Mouse (Mus musculus) cerebellum, adult 9-10 months (tissue): ENCODE measurements at regions not wholly inside any gene's neighbourhood (a gene's known extent, or its start where the extent isn't known, plus 50 kb on each side); places are given as distances from the start of the nearest gene placed in this dataset.

Experiments
- DNase-seq: peaks from one replicate; pipeline ENCODE4 v3.0.0; 2022

DNA sequence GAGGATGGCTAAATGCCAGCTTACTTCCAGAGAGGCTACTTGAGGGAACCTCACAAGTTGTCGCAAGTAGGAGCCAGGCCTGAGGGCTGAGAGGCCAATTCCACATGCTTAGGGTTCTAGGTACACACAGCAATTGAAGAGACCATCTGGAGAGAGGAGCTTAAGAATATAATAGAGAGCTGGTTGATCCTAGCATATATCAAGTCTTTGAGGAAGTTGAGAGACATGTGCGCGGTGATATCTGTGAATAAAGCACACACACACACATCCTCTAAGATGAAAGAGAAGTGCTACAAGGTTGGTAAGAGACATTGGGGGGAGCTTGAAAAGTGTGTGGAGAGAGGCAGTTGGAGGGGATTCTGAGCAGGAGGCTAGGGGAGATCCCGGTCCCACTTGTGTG, 189.5 kb downstream of the Zfp462 start:
- no peak for DNase-seq

DNA sequence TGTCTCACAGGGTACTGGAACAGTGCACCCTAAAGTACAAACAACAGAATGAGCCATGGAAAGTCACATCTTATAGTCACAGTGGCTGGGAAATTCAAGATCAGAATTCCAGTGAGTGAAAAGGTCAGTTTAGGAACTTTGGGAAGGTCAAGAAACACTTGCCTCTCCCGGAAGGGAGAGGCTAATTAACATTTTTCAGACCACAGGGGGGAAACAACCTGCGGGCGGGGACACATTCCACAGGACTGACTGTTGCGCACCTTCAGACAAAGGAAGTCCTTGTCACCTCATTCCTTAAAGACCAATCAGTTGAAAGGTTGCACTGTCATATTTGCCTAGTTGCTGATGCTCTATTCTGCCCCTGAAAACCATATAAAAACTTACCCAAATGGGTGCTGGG, 189.9 kb downstream of the Zfp462 start:
- DNase-seq: no peak

DNA sequence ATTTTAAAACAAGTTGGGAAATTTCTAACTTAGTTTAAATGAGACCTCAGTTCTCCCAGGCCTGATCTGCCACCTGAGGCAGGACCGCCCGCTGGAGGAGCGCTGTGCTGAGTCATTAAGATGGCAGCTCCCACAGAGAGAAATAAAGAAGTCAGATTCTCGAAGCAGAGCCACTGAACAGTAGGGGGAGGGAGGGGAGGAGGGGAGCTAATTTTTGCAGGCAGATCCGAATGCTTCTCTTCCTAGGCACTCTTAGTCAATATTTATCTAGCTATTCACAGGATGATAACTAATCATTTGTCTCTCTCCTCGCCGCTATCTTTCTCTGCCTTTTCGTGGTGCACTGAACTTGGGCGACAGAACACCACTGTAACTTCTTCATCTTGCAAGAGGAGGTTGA, 191.4 kb downstream of the Zfp462 start:
- DNase-seq: no peak

DNA sequence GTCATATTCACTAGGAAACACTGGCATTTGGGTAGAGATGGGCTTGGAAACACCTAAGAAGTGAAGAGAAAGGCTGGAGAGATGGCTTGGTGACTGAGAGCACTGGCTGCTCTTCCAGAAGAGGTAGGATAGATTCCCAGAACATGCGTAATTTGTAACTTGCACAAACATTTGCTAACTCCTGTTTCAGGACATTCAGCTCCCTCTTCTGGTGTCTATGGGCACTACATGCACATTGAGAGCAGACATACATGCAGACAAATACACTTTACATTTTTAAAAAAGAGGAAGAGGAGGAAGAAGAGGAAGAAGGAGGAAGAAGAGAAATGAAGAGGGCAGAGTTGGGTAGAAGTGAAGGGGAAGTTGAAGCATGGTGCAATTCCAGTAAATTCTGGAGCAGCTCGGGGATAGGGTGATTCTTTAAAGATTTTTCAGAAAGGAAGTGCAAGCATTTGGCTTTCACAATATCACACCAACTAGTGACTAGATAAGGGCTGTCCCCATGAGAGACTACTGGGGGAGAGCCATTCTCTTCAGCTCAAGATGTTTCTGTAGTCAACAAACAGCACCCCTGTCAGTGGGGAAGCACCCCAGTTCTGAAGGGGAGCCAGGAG, 193.0 kb downstream of the Zfp462 start:
- no peak for DNase-seq

DNA sequence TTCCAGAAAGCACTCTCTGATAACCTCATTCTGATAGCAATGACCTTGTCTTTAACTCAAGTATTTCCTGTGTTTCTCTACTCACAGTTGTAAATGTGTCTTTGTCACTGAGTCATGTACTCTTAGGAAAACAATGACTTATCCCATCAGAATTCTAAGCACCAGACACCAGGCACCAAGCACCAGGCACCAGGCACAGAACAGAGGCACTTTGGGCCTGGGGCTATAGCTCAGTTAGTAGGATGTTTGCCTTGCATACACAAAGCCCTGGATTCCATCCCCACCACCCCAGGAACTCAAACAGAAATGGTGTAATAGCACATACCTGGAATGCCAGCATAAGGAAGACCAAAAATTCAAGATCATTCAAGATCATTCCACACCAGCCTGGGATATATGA, 196.5 kb downstream of the Zfp462 start:
- DNase-seq: no peak

DNA sequence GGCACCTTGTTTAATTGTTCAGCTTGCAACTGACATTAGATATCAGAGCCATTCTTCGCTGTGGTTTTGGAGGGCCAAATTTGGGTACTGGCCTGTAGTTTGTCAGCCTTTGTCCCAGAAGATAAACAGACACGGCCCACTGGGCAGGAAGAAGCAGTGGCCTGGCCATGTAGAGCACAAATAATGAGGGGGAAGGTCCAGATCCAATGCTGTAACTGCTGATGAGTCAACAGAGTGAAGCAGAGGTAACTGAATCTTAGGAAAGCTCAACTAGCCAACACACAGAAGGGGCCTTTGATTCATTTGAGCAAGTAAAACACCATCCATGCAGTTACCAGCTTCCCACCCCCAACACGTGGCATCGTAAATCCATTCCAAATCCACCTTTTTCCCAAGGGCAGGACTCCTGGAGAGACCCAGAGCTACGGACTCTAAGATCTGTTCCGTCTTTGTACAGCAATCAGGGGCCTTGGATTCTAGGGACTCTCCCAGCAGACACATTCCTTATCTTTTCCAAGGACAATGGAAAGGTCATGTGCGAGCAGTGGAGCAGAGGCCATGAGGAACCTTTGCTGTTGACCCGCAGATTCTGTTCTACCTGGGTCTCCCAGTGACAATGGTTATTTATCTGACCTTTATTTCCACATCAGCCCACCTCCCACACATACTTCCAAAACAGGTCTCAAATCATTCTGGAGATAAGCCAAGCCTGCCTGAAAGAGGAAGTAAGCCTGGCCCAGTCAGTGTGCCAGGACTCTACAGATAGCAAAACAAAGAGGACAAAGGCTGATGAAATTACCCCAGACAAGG, 197.3 kb downstream of the Zfp462 start:
- DNase-seq: no peak

DNA sequence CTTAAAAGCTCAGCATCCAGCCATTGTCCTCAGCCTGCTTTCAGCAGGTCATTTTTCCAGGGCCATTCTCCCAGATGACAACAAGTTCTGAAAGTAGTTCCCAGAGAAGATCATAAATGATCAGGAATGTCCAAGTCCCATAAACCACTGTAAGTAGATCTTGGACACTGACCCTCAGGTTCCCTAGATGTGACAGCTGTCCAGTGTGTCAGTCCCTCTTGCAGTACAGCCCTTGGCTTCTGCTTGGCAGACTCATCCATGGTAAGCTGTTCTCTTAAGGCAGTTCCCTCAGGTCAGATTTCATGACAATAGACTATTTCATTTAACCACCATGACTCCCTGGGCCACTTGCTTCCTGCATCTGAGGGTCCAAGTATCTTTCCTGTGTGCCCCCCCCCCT, 198.6 kb downstream of the Zfp462 start:
- DNase-seq: no peak

DNA sequence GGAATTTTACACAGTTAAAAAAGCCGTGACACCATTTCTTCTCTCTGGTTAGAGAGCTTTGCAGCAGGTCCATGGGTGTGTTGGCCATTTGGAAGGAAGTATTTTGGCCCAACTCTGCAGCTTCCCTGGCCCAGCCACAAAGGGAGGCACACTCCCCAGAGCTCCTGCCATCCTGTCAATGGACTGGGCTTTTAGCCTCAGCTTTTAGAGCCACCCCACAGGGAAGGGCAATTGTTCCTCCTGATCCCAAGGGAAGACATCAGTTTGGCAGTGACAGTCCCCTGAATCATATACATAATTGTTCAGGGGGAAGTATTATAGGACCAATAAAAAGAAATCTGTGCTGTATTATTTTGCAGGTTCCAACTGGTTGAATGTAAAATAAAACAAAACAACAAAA, 200.1 kb downstream of the Zfp462 start:
- DNase-seq: no peak

DNA sequence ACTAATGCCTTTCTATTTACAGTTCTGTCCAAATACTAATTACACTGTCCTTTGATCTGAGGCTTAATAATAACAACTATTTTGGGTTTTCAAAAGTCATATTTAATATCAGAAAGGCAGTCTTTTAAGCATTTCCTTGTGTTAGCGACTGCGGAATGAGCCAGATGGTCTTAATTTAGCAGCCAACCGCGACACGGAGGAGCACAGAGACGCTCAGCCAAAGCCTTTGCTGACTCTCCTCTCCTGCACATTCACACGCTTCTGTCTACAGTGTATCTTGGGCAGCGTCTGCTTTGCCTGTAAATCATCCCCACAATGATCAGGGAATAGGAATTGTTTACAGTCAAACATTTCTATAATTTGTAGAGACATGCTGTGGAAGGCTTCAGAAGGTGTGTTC, 201.1 kb downstream of the Zfp462 start:
- no peak for DNase-seq

DNA sequence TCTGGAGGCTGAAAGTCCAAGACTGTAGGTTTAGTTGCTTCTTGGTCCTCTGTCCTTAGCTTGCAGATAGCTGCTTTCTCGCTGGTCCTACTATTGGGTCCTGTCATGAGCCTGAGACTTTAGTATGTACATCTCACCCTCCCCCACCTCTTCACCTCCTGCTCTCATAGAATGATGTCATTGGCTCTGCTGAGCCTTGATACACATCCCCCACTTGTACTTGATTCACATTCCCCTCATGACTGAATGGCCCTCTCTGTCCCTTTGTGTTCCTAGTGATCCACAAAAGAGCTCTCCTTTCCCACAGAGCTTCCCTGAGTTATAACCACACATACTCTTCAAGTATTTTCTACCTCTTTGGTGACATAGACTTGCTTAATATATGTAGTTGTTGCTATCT, 201.5 kb upstream of the Rad23b start:
- DNase-seq: no peak

DNA sequence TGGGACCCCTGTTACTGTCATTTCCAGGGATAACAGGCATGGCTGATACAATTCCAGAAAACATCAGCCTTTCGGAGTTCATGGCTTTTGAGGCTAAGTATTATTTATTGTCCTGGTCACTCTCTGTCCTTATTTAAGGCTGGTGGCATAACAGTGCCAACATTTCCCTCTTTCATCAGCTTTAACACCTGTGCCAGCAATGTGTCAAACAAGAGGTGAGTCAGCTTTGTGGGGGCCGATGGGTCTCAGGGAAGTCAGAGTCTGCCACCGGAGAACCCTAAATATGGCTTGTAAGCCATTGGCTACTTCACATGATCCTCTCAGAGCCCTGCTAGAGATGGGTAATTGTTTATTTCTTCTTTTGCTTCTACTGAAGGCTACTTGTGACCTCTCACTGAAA, 195.3 kb upstream of the Rad23b start:
- no peak for DNase-seq

DNA sequence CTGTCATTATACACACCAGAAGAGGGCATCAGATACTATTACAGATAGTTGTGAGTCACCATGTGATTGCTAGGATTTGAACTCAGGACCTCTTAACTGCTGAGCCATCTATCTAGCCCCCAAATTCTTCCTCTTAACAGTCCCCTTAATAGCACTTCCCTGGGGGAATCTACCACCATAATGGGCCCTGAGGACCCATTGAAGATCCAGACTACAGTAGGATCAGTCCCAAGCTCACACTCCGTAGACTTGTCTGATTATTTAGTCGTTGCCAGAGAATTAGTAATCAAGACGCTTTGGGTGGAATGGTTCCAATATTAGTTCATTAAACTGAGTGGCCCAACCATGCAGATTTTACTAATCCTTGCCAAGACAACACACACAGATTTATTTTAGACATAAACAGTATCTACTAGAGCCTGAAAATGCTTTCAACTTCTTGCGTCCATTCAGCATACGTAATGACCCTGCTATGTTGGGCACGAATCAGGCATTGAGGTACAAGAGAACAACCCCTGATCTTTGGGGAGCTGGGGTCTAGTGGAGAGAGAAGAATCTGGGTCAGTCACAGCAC, 191.6 kb upstream of the Rad23b start:
- no peak for DNase-seq

DNA sequence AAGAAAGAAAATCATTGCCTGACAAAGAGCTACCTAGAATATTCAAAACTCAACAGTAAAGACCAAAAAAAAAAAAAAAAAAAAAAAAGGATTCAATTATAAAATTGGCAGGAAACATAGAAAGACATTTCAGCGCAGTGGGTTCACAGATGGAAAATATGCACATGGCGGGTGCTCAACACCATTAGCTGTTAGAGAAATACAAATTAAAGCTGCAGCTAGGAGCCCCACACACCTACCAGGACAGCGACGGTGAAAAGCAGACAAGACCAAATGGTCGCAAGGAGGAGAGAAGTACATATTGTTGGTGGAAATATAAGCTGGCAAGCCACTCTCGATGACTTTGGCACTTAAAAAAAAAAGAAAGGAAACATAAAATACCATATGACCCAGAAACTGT, 183.6 kb upstream of the Rad23b start:
- peak; percentile 33 for DNase-seq

DNA sequence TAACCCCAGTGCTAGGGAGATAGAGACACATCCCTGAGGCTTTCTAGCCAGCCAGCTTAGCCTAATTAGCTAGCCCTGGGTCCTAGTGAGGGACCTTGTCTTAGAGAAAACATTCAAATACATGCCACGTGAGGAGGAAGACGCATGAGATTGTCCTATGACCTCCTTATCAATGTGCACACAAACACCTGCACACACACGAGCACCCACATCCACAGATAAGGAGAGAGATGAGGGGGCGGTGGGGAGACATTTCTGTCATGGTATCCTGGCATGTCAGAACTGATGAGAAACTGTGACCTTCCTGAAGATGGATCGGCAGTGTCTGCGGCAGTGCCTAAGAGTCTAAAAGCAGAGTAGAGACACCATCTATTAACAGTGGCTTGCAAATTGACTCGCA, 180.8 kb upstream of the Rad23b start:
- DNase-seq: no peak

DNA sequence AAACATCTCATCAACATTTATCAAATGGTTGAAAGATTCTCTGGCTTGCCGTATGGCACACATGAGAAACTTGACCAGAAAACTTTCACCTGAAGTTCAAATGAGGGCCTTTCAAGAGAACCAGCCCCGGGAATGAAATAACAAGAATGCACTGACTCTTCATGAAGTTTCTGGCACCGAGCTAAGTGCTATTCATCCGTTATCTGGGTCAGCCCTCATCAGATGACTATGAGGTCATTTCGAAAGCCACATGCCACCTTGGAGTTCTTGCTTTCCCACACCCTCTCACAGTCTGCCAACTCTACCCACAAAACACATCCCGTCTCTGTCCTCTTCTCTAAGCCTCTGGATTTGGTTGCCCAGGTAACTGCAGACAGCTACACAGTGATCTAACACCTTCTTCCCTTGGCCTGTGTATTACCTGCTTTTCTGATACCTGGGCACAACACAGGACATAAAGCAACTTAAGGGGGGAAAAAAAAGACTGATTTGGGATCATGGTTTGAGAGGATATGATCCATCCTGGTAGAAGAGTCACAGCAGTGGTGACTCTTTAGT, 177.4 kb upstream of the Rad23b start:
- peak; percentile 48 for DNase-seq

DNA sequence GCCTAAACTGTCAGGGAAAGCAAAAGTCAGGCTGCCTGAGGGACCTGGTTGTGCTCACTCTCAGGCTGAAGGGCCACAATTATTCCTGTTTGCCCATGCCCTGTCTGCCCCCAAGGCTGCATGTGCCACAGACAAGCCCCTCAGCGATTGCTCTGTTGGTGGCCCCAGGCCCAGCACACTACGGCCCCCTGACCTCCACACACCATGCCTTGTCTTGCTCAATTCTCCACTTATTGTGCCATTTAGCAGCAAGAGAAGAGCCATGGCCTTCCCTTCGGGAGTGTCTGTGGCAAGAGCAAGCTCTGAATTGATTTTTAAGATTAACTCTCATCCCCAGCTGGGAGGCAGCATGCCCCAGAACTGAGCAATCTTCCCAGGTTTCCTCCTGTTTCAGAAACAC, 173.8 kb upstream of the Rad23b start:
- DNase-seq: no peak

DNA sequence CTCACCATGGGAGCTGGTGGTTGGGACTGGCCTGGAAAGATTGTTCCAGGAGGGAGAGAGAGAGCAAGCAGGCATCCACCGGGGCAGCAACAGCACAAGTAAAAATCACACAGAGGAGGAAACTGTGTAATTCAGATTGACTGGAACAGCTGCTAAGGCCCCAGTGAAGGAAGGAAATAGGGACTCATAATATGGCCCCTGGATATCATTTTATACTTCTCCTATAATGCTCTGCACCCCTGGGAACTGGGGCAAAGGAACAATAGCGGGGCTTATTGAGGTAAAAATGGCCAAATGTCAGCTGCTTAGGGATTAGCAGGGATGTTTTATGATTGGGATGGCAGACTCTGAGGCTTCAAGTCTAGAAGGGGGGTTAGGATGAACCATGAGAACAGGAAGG, 170.4 kb upstream of the Rad23b start:
- no peak for DNase-seq

DNA sequence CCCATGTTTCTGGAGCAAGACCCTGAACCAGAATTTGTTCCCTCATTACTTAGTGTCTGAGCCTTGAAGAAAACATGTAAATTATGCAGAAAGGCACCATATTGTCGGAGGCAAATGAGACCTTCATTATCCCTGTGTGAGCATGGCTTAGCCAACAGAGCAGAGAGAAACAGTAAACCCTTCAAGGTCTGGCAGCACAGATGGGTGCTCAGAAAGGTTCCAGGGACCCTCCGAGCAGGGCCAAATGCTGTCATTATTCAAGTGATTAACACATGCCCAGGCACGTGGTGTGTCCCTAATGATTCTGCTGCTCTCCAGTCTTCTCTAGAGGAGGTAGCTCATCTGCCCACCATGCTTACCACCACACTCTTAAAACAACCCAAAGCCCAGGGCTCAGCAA, 166.3 kb upstream of the Rad23b start:
- DNase-seq: no peak

DNA sequence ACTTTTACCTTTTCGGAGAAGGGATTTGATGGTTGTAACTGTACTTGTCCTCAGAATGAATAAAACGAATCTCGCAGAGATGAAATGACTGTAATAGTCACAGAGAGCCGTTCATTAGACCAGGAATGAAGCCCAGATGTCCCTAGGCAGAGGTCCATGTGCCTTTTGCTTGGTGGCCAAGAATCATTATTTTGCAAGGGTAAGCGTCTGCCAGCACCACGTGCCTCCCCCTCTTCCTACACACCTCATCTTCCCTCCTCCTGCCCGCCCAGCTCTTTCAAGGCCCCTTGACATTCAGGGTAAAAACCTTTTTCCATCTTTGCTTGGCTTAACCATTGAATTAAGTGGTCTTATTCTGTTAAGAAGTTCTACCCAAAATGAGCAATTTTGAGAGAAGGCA, 161.1 kb upstream of the Rad23b start:
- DNase-seq: no peak

DNA sequence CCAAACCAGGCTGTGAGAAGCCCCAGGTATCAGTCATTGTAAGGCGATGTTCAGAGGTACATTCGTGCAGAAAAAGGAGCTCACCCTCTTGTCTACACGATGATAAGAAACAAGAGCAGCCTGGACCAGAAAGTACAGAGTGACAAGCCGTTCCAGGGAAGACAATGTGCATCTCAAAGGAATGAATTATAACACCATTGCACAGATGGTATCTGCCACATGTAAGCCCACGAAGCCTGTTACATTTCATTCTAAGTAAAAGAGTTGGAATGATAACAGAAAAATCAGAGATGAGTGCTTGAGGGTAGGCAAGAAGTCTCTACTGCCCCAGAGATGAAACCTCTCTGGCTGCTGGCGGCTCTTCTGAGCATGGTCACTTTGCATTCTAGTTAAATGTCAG, 159.3 kb upstream of the Rad23b start:
- no peak for DNase-seq

DNA sequence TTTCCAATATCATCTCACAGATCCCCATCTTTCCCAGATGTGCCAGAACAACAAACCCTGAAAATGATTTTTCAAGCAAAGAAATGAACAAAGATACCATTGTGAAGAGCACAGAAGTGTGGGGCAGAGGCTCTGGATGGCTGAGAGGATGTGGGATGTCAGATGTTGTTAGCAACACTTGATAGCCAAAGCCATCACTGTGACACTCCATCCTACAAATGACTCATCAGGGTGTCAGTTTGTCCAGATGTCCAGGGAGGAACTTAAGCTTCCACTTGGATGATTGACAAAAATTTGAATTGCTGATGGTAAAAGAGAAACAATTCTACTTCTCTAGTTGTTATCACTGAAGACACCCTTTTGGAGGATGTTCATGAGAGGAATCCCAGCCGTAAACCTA, 155.8 kb upstream of the Rad23b start:
- DNase-seq: no peak

DNA sequence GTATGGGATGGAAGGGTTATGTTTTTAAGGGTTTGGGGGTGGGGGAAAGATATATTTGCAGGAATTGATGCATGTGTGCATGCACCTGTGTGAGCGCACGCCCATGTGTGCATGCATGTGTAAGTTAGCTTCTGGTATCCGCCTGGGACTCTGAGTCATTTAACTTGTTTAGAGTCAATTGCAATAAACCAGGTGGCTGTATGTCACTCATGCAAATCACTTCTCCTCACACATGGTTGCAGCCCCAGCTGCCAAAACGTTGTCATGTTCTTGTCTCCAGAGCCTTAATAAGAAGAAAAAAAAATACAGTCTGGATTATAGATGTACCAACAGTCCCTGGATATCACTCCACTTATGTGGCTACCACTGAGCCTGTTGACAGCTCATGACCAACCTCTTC, 155.3 kb upstream of the Rad23b start:
- DNase-seq: no peak

DNA sequence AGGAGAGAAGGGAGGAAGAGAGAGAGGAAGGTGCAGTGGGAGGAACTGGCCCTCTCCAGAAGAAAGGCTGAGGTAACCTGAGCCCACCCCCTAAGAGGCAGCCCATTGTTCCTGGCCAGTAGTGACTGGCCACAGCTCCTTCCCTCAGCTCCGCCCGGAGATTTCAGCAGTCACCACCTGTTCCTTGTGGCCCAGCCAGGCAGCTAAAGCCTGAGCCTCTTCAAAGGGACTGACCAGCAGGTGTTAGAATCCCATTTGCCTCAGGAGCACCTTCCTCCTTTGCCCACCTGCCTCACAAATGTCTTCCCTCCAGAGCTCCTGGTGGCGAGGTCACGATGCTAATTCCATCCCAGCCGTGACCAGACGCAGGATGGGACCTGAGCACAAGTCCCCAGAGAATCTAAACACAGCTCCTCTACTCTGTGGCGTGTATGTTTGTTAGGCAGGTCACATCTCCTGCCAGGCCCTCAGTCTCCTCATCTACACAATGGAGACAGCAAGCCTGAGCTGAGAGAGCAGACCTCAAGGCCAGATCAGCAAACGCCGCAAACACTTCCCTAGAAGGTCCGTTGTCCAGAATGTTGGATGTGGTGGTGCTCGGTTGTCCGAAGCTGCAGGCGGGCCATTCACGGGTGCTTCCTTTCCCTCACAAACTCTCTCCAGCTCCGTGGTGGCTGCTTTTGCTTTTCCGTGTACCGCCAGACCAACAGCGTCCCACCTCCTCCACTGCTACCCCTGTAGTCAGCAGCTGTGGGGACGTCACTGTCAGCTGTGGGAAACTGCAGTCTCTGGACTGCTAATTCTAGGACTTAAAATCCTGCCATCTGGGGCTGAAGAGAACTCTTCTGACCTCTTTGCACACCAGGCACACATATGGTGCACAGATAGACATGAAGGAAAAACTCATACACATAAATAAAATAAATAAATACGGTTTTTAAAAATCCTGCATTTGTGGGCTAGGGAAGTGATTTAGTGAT, 145.8 kb upstream of the Rad23b start:
- no peak for DNase-seq
